Mouse (Mus musculus): ENCODE measurements at regions not wholly inside any gene's neighbourhood (a gene's known extent, or its start where the extent isn't known, plus 50 kb on each side); places are given as distances from the start of the nearest gene placed in this dataset.
A peak's percentile ranks its signal among the peaks of the same experiment; 100 is the strongest.

- DNase-seq: no peak
Measured at GRCm38 (mm10) chr6:101580824-101581223, 203.1 kb upstream of the Pdzrn3 start.

GRCm38 (mm10) chr6:101556096-101556495 lies 178.4 kb upstream of the Pdzrn3 start:
- no peak for DNase-seq

DNA sequence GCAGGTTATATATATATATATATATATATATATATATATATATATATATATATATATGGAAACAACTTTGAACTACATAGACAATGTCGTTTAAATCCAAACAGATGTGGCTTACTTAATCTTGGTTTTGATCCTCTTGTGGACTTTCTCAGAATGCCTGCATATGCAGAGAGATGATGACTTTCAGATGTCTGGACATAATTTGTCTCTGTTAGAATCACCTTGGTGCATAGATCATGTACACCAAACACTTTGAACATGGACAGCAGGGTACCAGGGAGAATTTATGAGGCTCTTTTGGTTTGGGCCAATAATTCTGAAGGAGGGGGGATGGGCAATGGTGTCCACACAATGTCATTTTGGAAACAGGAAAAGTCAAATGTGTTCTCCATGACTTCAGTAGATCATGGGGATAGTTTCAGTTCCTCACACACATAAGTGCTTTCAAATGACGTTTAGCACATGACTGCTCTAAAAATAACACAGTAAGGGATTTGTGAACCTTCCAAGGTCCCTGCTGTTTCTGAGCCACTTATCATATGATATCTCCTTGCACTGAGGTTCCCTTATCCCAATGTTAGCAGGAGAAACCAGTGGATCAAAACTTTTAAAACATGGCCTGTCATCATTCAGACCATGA lies 177.4 kb upstream of the Pdzrn3 start:
- no peak for DNase-seq

GRCm38 (mm10) chr6:101550501-101551268 lies 173.0 kb upstream of the Pdzrn3 start:
- peak; percentile 3 to 23 for DNase-seq

- no peak for DNase-seq
Measured at GRCm38 (mm10) chr6:101537581-101537980, 159.9 kb upstream of the Pdzrn3 start.

GRCm38 (mm10) chr6:101534214-101535052 lies 156.7 kb upstream of the Pdzrn3 start:
- peak in 1 of 2 experiments; percentile 34 for DNase-seq

DNA sequence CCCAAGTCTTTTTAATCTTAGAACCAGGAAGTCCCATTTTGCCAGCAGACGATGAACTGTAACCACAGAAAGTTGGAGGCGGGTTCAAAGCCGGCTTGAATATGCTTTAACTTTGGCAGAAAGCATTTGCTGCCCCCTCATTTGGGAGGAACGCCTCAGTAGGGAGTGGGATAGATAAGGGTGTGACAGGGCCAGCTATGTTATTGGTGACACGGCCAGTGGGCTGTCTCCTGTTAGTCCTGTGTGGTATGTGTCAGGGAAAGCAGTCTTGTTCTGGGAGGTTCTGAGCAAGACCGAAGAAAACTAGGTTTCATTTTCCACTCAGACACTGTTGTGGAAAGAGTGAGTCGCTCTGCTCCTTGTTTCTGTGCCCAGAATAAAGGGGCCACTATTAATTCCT lies 154.7 kb upstream of the Pdzrn3 start:
- DNase-seq: no peak

GRCm38 (mm10) chr6:101531914-101532313 lies 154.2 kb upstream of the Pdzrn3 start:
- DNase-seq: no peak

GRCm38 (mm10) chr6:101525129-101525528 lies 147.4 kb upstream of the Pdzrn3 start:
- no peak for DNase-seq

- DNase-seq: no peak
Measured at GRCm38 (mm10) chr6:101521316-101521715, 143.6 kb upstream of the Pdzrn3 start.

- DNase-seq: no peak
Measured at GRCm38 (mm10) chr6:101520755-101521154, 143.1 kb upstream of the Pdzrn3 start.

DNA sequence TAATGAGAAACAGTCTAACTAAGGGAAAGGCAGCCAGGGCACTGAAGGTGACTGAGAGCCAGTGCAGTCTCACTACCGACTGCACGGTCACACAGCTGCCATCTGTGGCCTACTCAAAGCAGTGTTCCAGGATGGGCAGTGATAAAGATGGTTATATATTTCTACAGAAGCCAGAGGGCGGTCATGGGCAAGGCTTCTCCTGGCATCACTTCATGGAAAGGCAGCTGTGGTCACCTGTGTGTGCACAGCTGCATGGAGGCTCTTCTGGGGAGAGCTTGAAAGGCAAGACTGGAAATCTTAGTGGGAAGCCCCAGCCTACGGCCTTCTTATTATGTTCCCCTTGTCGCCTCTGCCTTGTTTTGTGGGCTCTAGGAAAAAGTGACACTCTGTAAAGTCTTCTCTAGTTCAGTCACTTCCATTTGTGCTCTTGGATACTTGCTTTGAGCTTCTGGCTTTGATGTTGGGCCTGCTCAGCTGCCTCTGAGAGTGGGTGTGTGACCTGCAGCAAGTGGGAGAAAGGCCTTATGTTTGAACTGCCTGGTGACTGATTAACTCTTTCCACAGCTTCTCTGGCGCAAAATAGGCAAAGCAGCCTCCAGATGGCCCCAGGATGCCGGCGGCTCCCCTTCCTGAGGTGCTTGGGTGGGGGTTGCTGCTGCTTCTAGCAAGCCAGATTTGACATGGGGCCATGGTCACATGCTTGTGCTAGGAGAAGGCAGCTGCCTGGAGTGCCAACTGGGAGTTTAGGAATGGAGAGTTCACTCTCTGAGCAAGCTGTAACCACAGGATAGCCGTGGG lies 141.4 kb upstream of the Pdzrn3 start:
- peak; percentile 7 to 15 for DNase-seq

DNA sequence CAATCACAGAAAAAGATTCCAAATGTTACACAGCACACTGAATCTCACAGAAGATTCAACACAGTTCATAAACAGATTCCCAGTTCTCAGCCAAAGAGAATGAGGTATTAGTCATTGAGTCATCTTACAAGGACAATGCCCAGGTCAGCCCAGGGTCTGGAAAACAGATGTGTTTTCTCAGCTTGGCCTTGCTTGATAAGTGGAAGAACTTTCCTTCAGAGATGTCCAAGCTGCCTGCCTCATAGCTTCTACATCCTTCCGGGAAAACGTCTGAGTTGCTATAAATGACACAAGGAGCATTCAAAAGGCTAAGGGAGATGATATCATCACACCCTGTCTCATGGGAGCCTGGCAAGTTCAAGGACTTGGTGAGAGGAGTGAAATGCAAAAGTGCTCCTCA lies 139.9 kb upstream of the Pdzrn3 start:
- no peak for DNase-seq

DNA sequence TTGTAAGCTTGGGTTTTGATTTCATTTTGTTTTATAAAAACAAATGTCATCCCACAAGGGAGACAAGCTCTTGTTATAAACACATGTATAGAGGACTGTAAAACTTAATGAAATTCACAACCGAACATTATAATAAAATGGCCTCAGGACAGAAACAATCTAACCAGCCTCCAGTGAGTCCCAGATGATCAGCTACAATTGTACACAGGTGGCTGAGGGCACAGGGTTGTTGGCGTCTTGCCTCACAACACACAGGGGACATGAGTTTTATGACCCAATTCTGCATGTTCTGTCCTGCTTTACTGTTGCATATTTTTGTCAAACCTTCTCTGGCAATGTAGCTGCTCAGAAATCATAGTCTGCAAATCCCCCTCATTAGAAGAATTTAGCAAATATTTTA lies 136.0 kb upstream of the Pdzrn3 start:
- no peak for DNase-seq

DNA sequence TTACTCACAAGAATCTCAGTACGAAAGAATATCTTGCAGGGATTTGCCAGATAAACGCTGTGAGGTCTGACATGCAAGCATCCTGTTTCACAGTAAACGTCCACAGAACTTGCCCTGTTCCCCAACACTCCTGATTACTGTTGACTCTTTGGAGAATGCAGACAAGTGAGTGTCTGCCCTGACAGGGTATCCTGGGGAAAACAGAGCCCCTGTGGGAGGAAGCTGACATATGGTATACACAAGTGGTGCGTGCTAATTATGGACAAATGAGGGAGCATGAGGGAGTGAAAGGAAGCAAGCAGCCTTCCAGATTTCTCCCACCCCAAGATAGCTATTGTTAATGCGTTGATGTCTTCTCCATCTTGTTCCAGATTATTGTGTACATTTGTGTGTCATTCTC lies 124.5 kb upstream of the Pdzrn3 start:
- no peak for DNase-seq

- DNase-seq: no peak
Measured at GRCm38 (mm10) chr6:101501716-101502115, 124.0 kb upstream of the Pdzrn3 start.

DNA sequence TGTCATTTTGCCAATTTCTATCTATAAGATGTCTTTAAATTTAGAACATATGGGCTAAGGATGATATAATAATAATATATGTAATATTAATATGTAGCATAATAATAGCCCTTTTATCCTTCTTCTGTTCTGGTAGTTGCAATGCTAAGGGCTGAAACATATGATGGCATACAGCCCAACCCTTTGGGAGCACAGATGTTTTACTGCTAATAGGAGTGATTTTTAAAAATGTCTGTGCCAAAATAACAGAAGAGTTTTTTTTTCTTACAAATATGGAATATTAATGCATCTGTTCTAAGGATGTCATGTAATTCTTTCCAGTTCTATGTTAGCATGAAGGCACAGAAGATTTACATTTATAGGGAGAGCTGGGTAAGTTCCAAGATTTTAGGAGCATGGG lies 122.5 kb upstream of the Pdzrn3 start:
- DNase-seq: no peak

DNA sequence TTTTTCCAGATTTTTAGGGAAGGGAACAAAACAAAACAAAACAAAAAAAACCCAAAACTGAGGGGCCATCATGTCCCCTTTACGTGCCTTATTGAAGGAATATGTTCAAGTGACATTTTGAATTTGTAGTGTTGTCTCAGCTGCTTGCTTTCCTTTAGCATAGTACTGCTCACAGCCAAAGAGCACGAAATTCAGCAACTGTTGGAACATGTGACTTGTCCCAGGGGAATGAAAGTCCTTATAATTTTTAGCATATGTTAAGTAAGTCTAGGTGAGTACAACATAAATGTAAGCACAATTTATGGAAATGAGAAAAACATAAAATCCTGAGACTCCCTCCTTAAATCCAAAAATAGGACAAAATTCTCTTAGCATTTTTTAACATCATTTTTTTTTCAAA lies 110.8 kb upstream of the Pdzrn3 start:
- DNase-seq: no peak

GRCm38 (mm10) chr6:101484526-101485287 lies 107.0 kb upstream of the Pdzrn3 start:
- no peak for DNase-seq

- DNase-seq: no peak
Measured at GRCm38 (mm10) chr6:101482635-101483465, 105.2 kb upstream of the Pdzrn3 start.

DNA sequence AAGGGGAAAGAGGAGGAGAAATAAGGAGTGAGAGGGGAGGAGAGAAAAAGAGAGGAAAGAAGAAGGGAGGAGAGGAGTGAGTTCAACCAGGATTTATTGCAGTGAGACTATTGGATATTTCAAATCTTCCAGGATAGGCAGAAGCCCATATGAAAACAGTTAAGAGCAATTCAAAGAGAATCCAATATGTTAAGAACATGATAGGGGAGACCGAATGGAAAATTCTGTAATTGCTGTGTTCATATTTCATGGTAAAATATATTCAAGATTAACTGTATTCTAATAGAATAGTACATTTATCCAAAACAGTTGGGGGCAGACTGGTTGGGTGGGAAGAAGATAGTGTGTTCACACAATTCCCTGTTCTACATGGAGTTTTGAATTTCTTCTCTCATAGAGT lies 96.3 kb upstream of the Pdzrn3 start:
- no peak for DNase-seq

All from kidney, adult 8-10 months (tissue).